Mouse (Mus musculus): ENCODE results near the gene Cflar. TPM values are rescaled to one million over a fixed set of nuclear protein-coding genes. Genes with fewer than 3 reads are reported as not detected.

The Cflar gene
- polyA plus RNA-seq, 1 experiment, result 7.1 TPM

DNA sequence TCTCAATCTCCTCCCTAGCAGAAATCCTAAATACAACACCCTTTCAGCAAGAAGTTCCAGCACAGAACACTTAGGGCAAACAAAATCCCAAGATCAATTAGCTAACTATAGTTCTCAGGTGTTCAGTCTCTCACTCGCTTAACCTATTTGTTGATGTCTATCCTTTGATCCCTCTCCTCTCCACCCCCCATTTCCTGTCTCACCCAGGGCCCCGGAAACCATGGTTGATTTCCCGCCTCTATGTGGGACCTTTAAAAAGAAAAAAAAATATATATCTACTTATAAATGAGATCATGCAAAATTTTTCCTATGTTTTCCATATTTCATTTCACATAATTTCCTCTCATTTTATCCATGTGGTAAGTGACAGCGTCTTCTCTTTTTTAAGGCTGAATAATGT is 9.7 kb downstream of the Cflar start:
- Histone ChIP-seq H3K27me3 (ENCODE audit: control insufficient read depth, insufficient read depth, low read length) (no peaks in the 10 kb centered on the region), H3K4me3 (ENCODE audit: control insufficient read depth, low read depth, low read length) (no peak overlapping the region)
- TF ChIP-seq CTCF (IDR thresholded peaks at IDR 0.05; ENCODE audit: control insufficient read depth, insufficient read depth, insufficient replicate concordance, low read depth, low read length), result no peak
- TF ChIP-seq POLR2A (IDR thresholded peaks at IDR 0.05; ENCODE audit: control insufficient read depth, low read depth, low read length), result no peak

GRCm38 (mm10) chr1:58722115-58722938 is 11.0 kb downstream of the Cflar start:
- H3K27ac ChIP-seq (ENCODE audit: control insufficient read depth, insufficient read depth, low read depth, low read length), result no peak overlapping the region
- peaks cover 4% of the 10 kb centered on the region; the same call in 1 of the 2 replicates for H3K4me1 ChIP-seq (ENCODE audit: control insufficient read depth, insufficient read depth, low read length)
- H3K36me3 ChIP-seq (ENCODE audit: control insufficient read depth, insufficient read depth, low read length), result no peaks in the 10 kb centered on the region
- H3K4me3 ChIP-seq (ENCODE audit: control insufficient read depth, low read depth, low read length), result no peak overlapping the region
- no peaks in the 10 kb centered on the region for H3K27me3 ChIP-seq (ENCODE audit: control insufficient read depth, insufficient read depth, low read length)
- TF ChIP-seq POLR2A (IDR thresholded peaks at IDR 0.05; ENCODE audit: control insufficient read depth, low read depth, low read length) (no peak), CTCF (IDR thresholded peaks at IDR 0.05; ENCODE audit: control insufficient read depth, insufficient read depth, insufficient replicate concordance, low read depth, low read length) (no peak)

More for the DNA sequence above, 9.7 kb downstream of the Cflar start:
- no peak overlapping the region for H3K27ac ChIP-seq (ENCODE audit: control insufficient read depth, insufficient read depth, low read depth, low read length)
- H3K4me1 ChIP-seq (ENCODE audit: control insufficient read depth, insufficient read depth, low read length), result peaks cover 4% of the 10 kb centered on the region; the same call in 1 of the 2 replicates
- H3K36me3 ChIP-seq (ENCODE audit: control insufficient read depth, insufficient read depth, low read length), result no peaks in the 10 kb centered on the region

DNA sequence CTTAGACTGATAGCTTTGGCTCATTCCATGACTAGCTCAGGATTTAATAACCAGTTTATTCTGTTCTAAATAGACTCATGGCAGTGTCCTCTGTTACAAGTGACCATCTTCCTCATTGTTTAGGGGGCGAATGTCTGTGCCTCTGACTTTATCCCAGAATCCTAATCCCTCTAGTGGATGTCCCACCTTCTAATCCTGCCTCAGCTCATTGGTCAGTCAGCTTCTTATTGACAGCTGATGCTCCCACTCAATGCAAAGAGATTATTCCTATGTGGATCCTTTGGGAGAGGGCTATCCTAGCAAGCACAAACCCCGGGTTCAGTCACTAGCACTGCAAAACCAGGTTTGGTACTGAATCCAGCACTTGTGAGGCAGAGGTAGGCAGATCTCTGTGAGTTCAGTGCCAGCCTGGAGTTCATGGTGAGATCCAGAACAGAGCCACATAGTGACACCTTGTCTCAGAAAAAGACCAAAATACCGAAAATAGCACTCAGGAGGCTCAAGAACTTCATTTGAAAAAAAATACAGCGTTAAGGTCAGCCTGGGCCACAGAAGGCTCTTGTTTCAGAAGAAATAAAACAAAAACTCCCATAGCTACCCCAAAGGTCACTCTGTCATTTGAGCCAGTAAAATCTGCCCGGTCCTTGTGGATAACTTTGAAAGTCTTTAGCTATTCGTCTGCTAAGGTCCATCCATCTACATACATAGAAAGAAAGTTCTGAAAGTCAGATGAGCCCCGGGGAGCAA is 11.9 kb downstream of the Cflar start:
- Histone ChIP-seq H3K4me1 (ENCODE audit: control insufficient read depth, insufficient read depth, low read length) (peaks cover 4% of the 10 kb centered on the region; the same call in 1 of the 2 replicates), H3K27ac (ENCODE audit: control insufficient read depth, insufficient read depth, low read depth, low read length) (no peak overlapping the region), H3K27me3 (ENCODE audit: control insufficient read depth, insufficient read depth, low read length) (no peaks in the 10 kb centered on the region), H3K4me3 (ENCODE audit: control insufficient read depth, low read depth, low read length) (no peak overlapping the region), H3K36me3 (ENCODE audit: control insufficient read depth, insufficient read depth, low read length) (no peaks in the 10 kb centered on the region)
- TF ChIP-seq CTCF (IDR thresholded peaks at IDR 0.05; ENCODE audit: control insufficient read depth, insufficient read depth, insufficient replicate concordance, low read depth, low read length), result no peak
- TF ChIP-seq POLR2A (IDR thresholded peaks at IDR 0.05; ENCODE audit: control insufficient read depth, low read depth, low read length), result no peak

- TF ChIP-seq CTCF (IDR thresholded peaks at IDR 0.05; ENCODE audit: control insufficient read depth, insufficient read depth, insufficient replicate concordance, low read depth, low read length) (no peak), POLR2A (IDR thresholded peaks at IDR 0.05; ENCODE audit: control insufficient read depth, low read depth, low read length) (no peak)
- Histone ChIP-seq H3K27ac (ENCODE audit: control insufficient read depth, insufficient read depth, low read depth, low read length) (0 out of 2 replicates have a peak overlapping the region, but pooled peaks have one; percentile 13), H3K36me3 (ENCODE audit: control insufficient read depth, insufficient read depth, low read length) (no peaks in the 10 kb centered on the region), H3K4me3 (ENCODE audit: control insufficient read depth, low read depth, low read length) (no peak overlapping the region), H3K27me3 (ENCODE audit: control insufficient read depth, insufficient read depth, low read length) (no peaks in the 10 kb centered on the region), H3K4me1 (ENCODE audit: control insufficient read depth, insufficient read depth, low read length) (peaks cover 4% of the 10 kb centered on the region; the same call in 1 of the 2 replicates)
These were observed 12.6 kb downstream of the Cflar start for GRCm38 (mm10) chr1:58723809-58724405.

GRCm38 (mm10) chr1:58724533-58724932 is 13.2 kb downstream of the Cflar start:
- TF ChIP-seq POLR2A (IDR thresholded peaks at IDR 0.05; ENCODE audit: control insufficient read depth, low read depth, low read length), result no peak
- TF ChIP-seq CTCF (IDR thresholded peaks at IDR 0.05; ENCODE audit: control insufficient read depth, insufficient read depth, insufficient replicate concordance, low read depth, low read length), result no peak
- no peak overlapping the region for H3K27ac ChIP-seq (ENCODE audit: control insufficient read depth, insufficient read depth, low read depth, low read length)

GRCm38 (mm10) chr1:58725095-58725494 is 13.8 kb downstream of the Cflar start:
- TF ChIP-seq POLR2A (IDR thresholded peaks at IDR 0.05; ENCODE audit: control insufficient read depth, low read depth, low read length) (no peak), CTCF (IDR thresholded peaks at IDR 0.05; ENCODE audit: control insufficient read depth, insufficient read depth, insufficient replicate concordance, low read depth, low read length) (no peak)
- Histone ChIP-seq H3K4me1 (ENCODE audit: control insufficient read depth, insufficient read depth, low read length) (peaks cover 4% of the 10 kb centered on the region; the same call in 1 of the 2 replicates), H3K36me3 (ENCODE audit: control insufficient read depth, insufficient read depth, low read length) (no peaks in the 10 kb centered on the region), H3K27ac (ENCODE audit: control insufficient read depth, insufficient read depth, low read depth, low read length) (no peak overlapping the region), H3K27me3 (ENCODE audit: control insufficient read depth, insufficient read depth, low read length) (no peaks in the 10 kb centered on the region), H3K4me3 (ENCODE audit: control insufficient read depth, low read depth, low read length) (no peak overlapping the region)

More at GRCm38 (mm10) chr1:58724533-58724932, 13.2 kb downstream of the Cflar start:
- no peaks in the 10 kb centered on the region for H3K36me3 ChIP-seq (ENCODE audit: control insufficient read depth, insufficient read depth, low read length)
- no peaks in the 10 kb centered on the region for H3K27me3 ChIP-seq (ENCODE audit: control insufficient read depth, insufficient read depth, low read length)
- peaks cover 4% of the 10 kb centered on the region; the same call in 1 of the 2 replicates for H3K4me1 ChIP-seq (ENCODE audit: control insufficient read depth, insufficient read depth, low read length)
- no peak overlapping the region for H3K4me3 ChIP-seq (ENCODE audit: control insufficient read depth, low read depth, low read length)
